Mouse (Mus musculus) thymus, adult 2 months (tissue): ENCODE results near the gene Romo1.

Source experiments
- CTCF ChIP-seq: fragments of 200-500 bp; IDR thresholded peaks from 2 replicates; pipeline ENCODE4 v1.5.1; 2012; ENCODE audit warnings: mild to moderate bottlenecking, control low read depth, low read length, moderate library complexity, borderline replicate concordance; ENCODE audit not compliant: control insufficient read depth, poor library complexity, insufficient read depth; ENCODE audit errors: extremely low read depth
- POLR2A ChIP-seq: fragments of 200-500 bp; IDR thresholded peaks from 2 replicates; pipeline ENCODE4 v1.6.1; 2012; ENCODE audit warnings: mild to moderate bottlenecking, low read length, control low read depth, moderate library complexity; ENCODE audit not compliant: control insufficient read depth, poor library complexity, insufficient read depth; ENCODE audit errors: extremely low read depth

DNA sequence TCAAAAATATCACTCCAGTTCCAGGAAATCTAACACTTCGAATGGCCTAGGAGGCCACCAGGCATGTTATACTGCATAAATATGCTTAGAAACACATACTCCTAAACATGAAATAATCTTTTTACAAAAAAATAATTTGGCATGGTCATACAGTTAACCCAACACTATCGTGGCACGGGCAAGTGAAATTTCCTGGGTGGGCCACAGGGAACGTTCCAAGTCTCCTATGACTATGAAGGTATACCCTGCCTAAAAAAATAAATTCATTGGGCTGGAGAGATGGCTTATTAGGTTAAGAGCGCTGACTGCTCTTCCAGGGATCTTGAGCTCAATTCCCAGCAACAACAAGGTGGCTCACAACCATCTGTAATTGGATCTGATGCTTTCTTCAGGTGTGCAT lies 22.7 kb downstream of the Romo1 start:
- TF ChIP-seq CTCF (no peak), POLR2A (no peak)
